Mouse (Mus musculus) adrenal gland, postnatal 25 days (tissue): Measurements from ENCODE around the gene Stk40. TPM values are rescaled to one million over a fixed set of nuclear protein-coding genes. Genes with fewer than 3 reads are reported as not detected.

Source experiments
- DNase-seq: peaks from one replicate; pipeline ENCODE4 v3.0.0; 2021; ENCODE audit warnings: mixed read lengths
- total RNA-seq: library from RNA; stranded (reverse); gene quantifications from 2 replicates; pipeline ENCODE4 v1.2.3, GENCODE M21; 2021

Stk40 gene
- total RNA-seq, 1 experiment from 2014 or later = 43.1 TPM

DNA sequence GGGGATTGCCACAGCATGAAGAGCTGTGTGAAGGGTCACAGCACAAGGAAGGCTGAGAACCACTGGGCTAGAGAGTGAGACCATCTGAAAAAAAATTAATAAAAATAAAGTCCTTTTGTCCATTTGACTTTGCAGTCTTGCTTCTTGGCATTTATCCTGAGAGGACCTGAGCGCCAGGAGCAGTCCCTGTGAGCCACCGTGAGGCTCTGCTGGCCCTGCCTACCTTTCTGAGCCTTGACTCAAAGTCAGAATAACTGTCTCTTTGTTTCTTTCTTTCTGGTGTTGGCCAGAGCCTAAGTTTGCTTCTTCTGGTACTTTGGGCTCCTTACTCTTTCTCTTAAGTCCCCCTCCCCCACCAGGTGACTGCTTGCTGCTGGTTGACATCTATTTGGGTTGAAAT lies 16.7 kb downstream of the Stk40 start:
- DNase-seq = no peak

DNA sequence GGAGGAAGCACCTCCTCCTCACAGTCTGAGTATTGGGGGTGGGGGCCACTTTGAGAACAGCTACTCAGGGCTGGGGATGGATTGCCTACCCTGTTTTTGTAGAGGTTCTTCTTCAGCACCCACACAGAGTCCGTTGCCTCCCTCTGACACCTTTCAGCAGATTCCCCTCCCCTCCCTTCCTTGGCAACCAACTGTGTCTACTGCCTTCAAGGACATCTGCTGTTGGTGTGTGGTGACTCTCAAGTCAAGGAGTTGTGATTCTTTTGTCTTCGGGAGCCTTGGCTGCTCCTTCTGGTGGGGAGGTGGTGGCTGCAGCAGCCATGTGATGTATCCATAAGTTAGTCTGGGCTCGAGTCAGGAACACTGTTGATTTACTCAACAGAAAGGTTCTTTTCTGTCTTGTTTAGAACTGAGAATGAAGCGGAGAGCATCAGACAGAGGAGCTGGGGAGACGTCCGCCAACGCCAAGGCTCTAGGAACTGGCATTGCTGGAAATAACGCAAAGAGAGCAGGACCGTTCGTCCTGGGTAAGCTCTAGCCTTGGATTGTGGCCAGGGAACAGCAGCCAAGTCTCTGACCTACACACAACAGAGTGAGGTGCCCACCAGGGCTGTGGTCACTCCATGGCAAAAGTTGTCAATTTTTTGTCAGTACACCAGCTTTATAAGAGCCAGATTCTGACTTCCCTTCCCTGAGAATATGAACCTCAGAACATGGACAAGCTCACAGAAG lies 19.7 kb downstream of the Stk40 start:
- no peak for DNase-seq

DNA sequence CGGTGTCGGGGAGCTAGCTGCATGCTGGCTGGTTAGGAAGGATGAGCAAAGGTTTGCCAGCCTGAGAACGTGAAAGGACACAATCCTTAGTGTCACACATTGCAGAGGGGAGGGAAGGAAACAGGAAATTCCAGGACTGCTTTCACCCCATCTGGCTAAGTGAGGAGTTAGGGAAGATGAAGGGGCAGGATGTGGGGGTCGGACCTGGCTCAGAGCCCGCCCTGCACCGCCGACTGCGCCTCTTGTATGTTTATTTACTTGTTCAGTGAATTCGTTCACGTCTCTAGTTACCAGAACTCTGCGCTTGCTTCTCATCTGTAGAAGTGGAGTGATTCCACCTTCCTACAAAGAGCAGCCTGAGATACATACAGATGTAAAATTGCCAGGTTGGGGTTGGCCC lies 26.7 kb downstream of the Stk40 start:
- no peak for DNase-seq

DNA sequence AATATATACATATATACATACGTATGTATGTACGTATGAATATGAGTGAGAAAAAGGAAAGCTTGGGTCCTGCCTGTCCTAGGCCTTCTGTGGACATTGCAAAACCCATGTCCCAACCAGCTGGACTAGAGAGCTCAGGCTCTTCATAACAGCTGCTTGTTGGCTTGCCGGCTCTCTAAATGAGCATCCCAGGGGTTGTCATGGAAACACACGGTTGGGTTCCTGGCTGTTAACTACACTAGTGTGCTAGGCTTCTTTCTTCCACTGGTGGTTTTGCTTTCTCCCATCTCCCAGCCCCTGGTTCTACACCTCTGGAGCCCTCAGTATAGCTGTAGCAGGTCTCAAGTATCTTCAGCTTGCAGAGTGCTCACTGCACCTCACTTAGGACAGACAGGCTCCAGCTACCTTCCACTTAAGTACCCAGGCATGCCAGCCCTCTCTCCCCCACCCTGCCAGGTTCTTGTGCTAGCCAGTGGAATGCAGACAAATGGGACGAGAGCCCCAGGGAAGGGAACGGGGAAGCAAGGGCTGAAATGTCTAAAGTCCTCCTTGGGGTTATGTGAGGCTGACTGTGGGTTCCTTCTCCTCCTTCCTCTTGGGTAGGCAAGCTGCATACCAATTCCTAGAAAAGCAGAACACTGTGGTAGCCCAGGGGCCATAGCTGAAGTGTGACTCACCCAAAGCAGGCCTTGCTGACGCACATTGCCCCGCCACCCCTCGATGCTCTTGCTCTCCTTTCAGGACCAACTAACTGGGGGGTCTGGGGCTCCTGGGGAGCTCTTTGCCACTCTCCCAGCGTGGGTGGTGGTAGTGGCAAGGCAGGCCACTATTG lies 27.7 kb downstream of the Stk40 start:
- DNase-seq = peak; percentile 53

DNA sequence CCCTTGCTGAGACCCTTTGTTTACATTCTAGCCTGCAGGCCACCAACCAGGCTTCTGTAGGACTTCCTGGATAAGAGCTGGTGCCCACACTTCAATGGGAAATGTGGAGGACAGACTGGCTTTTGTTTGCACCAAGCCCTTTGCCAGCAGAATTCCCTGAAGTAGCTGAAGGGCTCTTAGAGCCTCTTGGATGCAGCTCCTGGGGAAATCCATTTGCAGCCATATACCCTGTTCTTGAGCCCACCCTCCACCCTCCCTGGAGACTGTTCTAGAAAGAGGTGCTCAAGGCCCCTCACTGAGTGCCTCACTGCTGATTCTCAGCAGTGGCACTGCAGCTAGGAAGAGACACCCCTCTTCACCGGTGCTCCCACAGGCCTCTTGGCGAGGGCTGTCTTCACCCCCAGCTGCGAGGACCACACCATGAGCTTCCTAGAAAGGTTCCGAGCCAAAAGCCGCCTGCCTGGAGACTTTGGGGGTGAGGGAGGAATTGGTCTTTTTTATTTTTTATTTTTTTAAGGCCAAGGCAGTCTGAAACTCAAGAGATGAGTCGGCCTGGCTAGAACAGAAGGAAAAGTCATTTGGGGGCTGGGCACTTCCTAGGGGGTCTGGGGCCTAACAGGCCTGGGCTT lies 29.0 kb downstream of the Stk40 start:
- no peak for DNase-seq

DNA sequence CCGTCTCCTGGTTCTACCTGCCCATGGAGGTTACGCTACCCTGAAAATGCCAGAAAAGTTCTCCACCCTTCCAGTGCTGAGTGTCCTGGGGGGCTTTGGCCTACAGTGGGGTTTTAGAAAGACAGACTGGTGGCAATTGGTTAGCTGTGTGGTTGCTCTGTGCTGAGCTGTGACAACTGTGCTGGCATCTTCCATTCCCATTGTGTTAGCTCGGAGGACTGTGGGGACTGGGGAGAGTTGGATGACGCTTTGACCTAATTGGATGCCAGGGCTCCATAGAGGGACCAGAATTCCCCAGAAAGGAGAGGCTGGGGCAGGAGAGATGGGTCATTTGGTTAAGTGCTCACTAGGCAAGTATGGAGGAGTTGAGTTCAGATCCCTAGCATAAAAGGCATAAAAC lies 30.5 kb downstream of the Stk40 start:
- DNase-seq = no peak

DNA sequence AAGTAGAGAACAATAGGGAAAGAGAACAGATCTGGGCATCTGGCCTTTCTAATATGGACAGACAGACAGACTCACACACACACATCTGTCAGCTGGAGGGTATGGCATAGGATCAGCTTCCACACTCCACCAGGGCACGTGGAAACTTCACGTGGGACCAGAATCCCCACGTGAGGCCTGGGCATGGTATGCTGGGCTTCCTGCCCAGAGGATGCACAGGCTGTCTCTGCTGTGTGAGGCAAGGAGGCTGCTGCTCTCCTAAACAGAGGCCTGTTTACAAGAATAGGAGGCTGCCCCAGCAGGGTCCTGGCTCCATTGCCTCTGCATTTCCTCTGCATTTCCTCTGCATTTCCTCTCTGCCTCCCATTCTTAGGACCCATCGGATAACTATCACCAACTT lies 30.9 kb downstream of the Stk40 start:
- no peak for DNase-seq

DNA sequence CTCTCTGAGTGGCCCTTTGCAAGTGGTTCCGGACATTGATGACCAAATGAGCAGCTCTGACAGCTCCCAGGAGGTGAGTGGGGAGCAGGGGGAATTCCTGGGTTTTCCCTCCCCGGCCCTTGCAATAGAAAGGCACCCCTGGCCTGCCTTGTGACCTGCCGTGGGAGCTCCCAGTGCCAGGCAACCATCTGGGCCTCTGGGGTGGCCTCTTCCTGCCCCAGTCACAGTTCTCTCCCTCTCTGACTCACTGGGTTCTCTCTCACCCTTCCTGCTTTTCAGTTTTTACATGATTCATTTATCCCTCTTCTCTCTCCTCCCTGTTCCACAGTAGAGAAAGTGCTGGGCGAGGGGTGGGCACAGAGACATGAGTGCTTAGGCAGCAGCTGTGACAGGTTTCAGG lies 34.0 kb downstream of the Stk40 start:
- DNase-seq = no peak

DNA sequence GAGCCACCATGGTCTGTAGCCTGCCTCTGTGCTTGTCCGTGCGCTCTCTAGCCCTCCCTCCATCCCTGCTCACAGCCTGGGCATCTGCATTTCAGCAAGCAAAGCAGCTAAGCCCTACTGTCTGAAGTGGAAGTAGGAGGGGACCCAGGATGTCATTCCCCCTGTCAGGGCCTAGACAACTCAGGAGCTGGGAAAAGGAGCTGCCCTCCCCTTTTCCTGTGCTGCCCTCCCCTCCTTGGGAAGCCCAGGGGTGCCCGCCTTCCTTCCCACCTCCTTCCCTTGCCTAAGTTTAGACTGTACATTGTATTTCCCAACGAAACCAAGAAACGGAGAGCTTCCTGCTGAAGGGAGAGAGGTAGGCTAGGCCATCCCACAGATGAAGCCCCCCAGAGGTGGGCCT lies 37.3 kb downstream of the Stk40 start:
- DNase-seq = no peak

DNA sequence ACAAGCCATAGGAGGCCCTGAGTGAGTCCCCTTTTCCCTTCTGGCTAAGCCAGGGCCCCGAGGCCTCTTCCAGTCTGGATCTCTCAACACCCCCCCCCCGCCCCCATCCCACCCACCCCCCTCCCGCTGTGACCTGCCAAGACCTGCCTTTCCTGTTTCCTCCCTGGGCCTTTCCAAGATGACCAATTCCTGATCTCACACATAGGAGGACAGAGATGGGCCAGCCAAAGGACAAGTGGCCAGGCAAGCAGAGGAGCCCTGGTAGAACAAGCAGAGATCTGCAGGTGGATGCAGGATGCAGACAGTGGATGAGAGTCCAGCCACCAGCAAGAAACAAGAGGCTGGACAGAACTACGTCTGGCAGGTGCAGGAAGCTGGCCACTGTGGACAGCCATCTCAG lies 41.6 kb downstream of the Stk40 start:
- no peak for DNase-seq

DNA sequence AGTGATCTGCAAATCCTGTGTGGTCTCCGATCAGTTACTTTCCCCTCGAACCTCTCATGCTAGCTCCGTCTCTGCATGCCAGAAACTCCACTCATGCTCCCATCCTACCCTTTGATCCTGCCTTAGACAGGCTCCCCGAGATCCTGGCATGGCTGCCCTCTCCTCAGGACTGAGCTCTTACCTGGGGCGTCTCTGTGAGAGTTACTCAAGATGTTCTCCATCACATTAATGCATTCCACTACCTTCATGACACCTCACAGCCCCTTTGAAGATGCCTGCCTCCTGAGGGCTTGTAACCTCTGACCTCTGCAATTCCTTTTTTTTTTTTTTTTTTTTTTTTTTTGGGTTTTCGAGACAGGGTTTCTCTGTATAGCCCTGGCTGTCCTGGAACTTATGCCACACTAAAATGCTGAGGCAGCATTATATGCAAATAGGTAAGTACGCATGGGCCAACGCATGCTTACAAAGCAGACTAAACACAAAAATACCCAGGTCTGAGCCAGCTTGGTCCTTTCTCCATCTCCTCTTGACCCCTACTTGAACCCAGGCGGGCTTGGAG lies 43.3 kb downstream of the Stk40 start:
- DNase-seq = no peak

DNA sequence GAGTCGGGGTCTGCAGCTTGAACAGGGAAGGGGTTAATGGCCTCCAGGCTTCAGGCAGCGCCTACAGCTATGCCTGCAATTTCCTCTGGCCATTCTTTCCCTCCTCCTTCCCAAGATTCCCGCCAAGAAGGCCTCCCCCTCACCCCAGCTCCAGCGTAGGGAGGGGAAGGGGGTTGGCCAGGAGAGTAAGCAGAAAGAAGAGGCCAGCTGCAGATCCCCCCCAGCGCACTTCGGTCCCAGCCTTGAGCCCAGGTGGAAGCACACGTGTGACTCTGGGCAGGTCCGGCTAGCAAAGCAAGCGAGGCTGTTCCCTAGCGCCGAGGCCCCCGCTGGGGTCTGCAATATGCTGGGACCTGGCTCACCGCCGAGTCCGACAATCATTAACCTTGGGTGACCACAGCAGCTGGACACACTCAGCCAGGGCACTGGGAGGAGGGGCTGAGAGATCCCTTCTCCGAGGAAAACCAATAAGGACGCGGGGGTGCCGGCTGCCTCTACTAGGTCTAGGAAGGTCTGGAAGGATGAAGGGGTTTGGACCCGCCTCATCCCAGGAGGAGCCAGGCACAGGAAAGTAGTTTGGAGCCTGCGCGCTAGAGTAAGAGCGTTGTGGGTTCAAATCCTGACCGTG lies 43.9 kb downstream of the Stk40 start, which contains the start of gene Eva1b:
Eva1b (plus strand) TSS at position 212 of the 628 bp plus-strand sequence.
- peak; percentile 56 for DNase-seq

DNA sequence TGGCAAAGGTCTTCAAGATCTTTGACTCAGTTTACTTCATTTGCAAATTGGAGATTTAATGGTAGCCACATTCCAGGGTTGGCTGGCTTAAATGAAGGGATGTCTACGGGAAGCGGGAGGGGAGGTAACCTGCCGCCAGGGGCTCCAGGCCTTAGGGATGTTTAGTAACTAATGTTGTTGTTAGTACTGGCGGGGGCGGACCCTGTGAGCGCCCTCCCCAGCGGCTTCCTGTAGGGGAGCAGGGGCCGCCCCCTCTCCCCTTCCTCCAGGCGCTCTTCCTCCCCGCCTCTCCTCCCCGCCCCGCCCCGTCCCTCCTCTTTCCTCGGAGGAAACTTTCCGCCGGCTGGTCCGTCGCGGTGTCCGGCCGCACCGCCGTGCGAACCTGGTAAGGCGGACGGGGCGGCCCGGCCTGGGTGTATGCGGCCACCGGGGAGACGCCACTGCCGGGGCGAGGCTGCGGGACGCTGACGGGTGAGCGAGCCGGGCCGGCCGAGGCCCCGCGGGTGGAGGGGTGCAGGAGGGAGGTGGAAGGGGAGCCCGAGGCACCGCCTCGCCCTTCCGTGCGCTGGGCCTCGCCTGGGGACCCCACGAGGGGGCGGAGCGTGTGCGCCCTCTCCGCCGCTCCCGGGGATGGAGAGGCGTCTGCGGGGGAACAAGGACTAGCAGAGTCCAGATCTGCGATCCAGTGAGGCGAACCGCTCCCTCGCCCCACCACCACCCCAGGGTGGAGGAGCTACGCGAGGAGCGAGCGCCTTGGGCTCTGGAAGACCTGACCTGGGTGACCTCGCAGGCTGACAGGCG lies 44.6 kb downstream of the Stk40 start:
- DNase-seq = peak; percentile 74

DNA sequence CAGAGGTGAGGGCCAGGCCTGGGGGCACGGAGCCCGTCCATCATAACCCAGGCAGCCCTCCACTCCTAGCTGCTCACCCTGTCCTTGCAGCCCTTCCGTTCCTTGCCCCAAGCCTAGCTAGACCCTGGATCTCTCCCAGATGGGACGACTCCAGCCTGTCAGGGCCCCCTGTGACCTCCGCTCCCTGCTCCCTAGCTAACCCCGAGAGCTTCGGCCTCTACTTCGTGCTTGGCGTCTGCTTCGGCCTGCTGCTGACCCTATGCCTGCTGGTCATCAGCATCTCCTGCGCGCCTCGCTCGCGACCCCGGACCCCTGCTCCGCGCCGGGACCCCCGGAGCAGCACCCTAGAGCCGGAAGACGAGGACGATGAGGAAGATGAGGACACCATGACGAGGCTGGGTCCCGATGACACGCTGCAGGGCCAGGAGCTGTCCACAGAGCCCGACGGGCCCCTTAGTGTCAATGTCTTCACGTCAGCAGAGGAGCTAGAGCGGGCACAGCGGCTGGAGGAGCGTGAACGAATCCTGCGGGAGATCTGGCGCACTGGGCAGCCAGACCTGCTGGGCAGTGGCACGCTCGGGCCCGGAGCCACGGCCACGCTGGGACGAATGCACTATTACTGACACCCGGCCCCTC lies 45.4 kb downstream of the Stk40 start:
- DNase-seq = no peak

DNA sequence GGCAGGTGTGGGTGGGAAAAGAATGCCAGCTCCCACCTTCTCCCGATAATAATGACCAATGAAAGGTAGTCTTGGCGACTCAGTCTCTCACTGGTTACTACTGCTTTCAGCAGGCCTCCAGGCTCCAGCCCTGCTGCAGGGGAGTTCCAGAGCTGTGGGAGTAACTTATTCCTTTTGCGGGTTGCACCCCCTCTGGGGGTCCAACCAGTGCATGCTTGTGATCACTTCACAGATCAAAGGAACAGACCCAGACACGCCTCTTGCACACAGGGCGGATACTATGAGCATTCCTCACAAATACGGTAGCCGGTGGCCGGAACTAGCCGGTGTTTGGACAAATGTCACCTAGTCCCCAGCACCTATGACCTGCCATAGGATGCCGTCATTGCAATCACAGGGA lies 46.0 kb downstream of the Stk40 start:
- no peak for DNase-seq

DNA sequence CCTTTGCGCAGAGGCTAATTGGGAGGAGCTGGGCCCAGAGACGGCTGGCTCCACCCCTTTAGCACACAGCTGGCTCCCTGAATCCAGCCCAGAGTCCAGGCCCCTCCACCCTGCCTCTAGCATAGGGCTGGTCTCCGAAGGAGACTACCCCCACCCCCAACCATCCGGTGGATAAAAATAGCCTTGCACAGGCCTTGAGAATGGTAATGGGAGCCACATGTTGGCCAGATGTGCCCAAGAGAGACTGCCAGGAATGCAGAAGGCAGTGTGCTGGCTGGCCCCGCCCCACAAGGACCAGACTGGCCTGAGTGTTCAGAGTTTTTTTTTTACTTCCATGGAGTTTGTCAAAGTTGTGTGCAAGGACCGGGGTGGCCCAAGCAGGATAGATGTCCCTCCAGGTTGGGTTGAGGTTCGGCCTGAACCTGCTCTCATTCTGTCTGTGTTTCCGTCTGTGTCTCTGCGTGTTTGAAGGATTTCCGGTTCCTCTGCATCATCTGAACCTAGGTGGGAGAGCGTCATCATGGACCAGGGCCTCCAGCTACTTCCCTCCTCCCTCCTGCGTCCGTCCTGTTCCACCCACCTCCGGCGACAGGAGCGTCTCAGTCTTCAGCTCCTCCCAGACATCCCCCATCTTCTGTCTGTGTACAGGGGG lies 46.7 kb downstream of the Stk40 start:
- peak; percentile 50 for DNase-seq

DNA sequence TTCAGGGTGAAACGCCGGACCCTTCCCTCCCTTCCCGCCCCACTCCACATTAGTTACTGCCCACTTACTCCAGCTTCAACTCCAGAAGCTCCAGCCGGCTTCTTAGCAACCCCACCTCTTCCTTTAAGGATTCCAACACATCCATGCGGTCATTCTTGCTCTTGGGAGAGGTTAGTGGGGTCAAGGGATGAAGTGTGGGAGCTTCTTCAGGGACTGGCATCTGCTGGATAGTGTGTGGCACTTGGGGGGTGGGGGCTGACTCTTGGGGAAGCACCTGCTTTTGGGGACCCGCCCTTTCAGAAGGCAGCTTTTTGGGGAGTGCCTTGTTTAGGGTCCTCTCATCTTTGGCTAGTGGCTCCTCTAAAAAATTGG lies 47.2 kb downstream of the Stk40 start:
- no peak for DNase-seq

DNA sequence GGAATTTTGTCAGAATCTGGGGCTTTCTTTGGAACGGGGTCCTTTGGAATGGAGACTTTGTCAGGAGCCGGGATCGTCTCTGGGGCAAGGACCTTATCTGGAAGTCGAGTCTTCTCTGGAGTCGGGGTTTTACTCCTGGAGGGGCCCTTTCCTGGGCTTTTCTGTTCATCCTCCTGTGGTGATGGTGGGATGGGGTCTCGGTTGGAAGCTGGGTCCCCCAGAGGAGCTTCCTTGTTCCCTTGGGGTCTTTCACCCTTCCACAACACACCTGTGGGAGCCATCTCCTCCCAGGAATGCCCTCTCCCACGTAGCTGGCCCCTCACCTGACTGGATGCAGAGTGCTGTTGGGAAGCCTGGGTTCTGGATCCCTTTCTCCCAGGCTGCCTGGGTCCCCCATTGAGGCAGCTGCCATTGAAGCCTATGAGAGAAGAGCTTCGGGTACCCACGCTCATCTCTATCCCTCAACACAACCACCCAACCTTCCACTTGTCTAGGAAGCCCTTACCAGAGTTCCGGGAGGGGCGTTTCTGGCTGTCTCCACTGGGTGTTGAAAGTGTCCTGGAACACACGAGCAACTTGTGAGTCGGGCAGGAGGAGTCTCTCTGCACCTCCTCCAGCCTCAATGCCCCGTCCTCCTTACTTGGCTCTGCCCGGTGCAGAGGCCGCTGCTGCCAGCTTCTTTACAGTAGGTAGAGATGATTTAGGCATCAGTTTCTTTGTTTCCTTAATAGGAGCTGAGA lies 48.1 kb downstream of the Stk40 start:
- no peak for DNase-seq

DNA sequence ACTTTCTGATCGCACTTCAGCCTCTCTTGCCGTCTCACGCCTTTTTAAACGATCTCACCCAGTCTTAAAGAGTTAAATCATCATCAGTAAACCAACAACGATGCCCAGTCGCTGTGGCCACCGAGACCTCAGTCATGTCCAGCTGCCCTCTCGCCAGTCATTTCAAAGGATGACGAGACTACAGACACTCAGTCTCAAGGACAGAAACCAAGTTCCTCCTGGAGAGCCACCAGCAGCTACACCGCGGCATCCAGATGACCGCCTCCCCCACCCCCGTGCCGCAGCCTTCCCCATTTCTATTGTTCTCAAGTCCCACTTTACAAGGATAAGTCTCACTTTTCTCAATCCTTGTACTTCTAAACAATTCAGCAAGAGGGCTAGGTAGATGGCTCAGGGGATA lies 49.1 kb downstream of the Stk40 start:
- DNase-seq = no peak

DNA sequence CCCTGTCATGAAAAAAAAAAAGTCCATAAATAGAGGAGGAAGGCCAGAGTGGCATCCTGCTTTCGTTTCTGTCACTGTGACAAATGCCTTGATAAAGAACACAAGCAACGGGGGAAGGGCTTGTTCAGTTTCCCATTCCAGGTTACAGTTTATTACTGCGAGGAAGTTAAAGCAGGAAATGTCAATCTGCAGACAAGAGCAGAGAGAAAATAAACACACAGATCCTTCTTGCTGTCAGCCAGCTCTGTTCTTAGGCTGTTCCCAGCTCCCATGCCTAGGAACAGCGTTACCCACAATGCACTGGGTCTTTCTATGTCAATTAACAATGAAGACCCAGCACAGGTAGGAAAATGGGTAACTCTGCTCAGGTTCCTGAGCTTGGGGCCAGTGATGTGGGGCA lies 51.4 kb downstream of the Stk40 start:
- no peak for DNase-seq
